9 mouse cellular contexts compared by ENCODE assay signal in genomic region chr10:95817419-95818161, GRCm38 (mm10). TPM values are rescaled to one million over a fixed set of nuclear protein-coding genes. Genes with fewer than 3 reads are reported as not detected.
DNase-seq lines count a peak whose midpoint lies in the region; ATAC-seq lines count a peak whose summit lies in the region.
"Had no signal": no experiment of that assay in that cellular context is flagged by ENCODE, and none has a peak within 500 bp of the region (broad histone marks: within the 10 kb centered on the region; RNA-seq: fewer than 3 reads in every experiment).

No protein-coding gene starts in this region.

- H3K9me3 ChIP-seq in embryonic facial prominence, embryonic 11.5 days (replicated peaks; ENCODE audit: control insufficient read depth, low read length): no peaks in the 10 kb centered on the region
- no peaks in the 10 kb centered on the region for H3K9me3 ChIP-seq in embryonic facial prominence, embryonic 10.5 days
- H3K9me3 ChIP-seq in megakaryocyte, embryonic 14.5 days: 0 out of 2 replicates have a peak, but pooled peaks cover 6% of the 10 kb centered on the region
- H3K9me3 ChIP-seq: neural tube, embryonic 13.5 days had no signal

- no peak overlapping the region for H3K4me3 ChIP-seq in embryonic facial prominence, embryonic 11.5 days (ENCODE audit: low read depth, low read length)
- no peak overlapping the region for H3K4me3 ChIP-seq in embryonic facial prominence, embryonic 10.5 days
- peak overlapping the region; percentile 64 for H3K4me3 ChIP-seq in megakaryocyte, embryonic 14.5 days (replicated peaks)
- H3K4me3 ChIP-seq: neural tube, embryonic 13.5 days had no signal

- no peaks in the 10 kb centered on the region for H3K36me3 ChIP-seq in embryonic facial prominence, embryonic 11.5 days (replicated peaks; ENCODE audit: control insufficient read depth, insufficient read depth, low read depth, low read length)
- H3K36me3 ChIP-seq in embryonic facial prominence, embryonic 10.5 days (replicated peaks): no peaks in the 10 kb centered on the region
- H3K36me3 ChIP-seq in megakaryocyte, embryonic 14.5 days (replicated peaks; ENCODE audit: low read length): no peaks in the 10 kb centered on the region
- H3K36me3 ChIP-seq: neural tube, embryonic 13.5 days had no signal

- no peak overlapping the region for H3K27ac ChIP-seq in embryonic facial prominence, embryonic 11.5 days (replicated peaks; ENCODE audit: low read depth, low read length)
- H3K27ac ChIP-seq in embryonic facial prominence, embryonic 10.5 days (replicated peaks): no peak overlapping the region
- H3K27ac ChIP-seq: neural tube, embryonic 13.5 days had no signal

- no peaks in the 10 kb centered on the region for H3K27me3 ChIP-seq in embryonic facial prominence, embryonic 11.5 days (ENCODE audit: control insufficient read depth, insufficient read depth, low read length)
- no peaks in the 10 kb centered on the region for H3K27me3 ChIP-seq in embryonic facial prominence, embryonic 10.5 days (replicated peaks; ENCODE audit: low read depth, poor library complexity, severe bottlenecking)
- H3K27me3 ChIP-seq in megakaryocyte, embryonic 14.5 days (replicated peaks): peaks cover 3% of the 10 kb centered on the region
- H3K27me3 ChIP-seq: neural tube, embryonic 13.5 days had no signal

- H3K4me1 ChIP-seq in embryonic facial prominence, embryonic 11.5 days (ENCODE audit: control insufficient read depth, insufficient read depth, low read length): no peaks in the 10 kb centered on the region
- peaks cover 8% of the 10 kb centered on the region for H3K4me1 ChIP-seq in embryonic facial prominence, embryonic 10.5 days
- peaks cover 11% of the 10 kb centered on the region for H3K4me1 ChIP-seq in megakaryocyte, embryonic 14.5 days

- DNase-seq in embryonic facial prominence, embryonic 11.5 days (ENCODE audit: low spot score): peak; percentile 15
- DNase-seq in embryonic facial prominence, embryonic 10.5 days (ENCODE audit: low spot score): no peak
- peak; percentile 9 to 15 for DNase-seq in B cell, adult 2 months
- no peak for DNase-seq in testis, postnatal 14 days (ENCODE audit: low spot score)
- no peak for DNase-seq in right cerebral cortex, postnatal 25 days

- H3K4me2 ChIP-seq in embryonic facial prominence, embryonic 11.5 days (ENCODE audit: low read depth, low read length): no peak overlapping the region
- H3K4me2 ChIP-seq: neural tube, embryonic 13.5 days had no signal

- no peak overlapping the region for H3K9ac ChIP-seq in embryonic facial prominence, embryonic 11.5 days (replicated peaks; ENCODE audit: low read length)
- H3K9ac ChIP-seq: neural tube, embryonic 13.5 days had no signal

- no peak for ATAC-seq in embryonic facial prominence, embryonic 11.5 days (replicated peaks; ENCODE audit: insufficient number of reproducible peaks, low FRiP score, low TSS enrichment, low read depth)
- ATAC-seq in granulocyte monocyte progenitor cell, adult 5-6 weeks (replicated peaks; ENCODE audit: poor library complexity, severe bottlenecking): peak; percentile 99
- no peak for ATAC-seq in megakaryocyte-erythroid progenitor cell, adult 5-6 weeks (replicated peaks; ENCODE audit: low FRiP score, low TSS enrichment, poor library complexity, severe bottlenecking)

- 32% methylated on average over 9 of the region's 9 CpGs for WGBS in embryonic facial prominence, embryonic 11.5 days
- 32% methylated on average over 9 of the region's 9 CpGs for WGBS in embryonic facial prominence, embryonic 10.5 days

RNA-seq across cellular contexts. Expression of gene Gm33543, which starts 25.1 kb away (rescaled TPM):
- not detected in 2 replicates for polyA plus RNA-seq in embryonic facial prominence, embryonic 11.5 days (2014; fragmentation: Nextera tagmentation; extraction: Ambion mirVana)
- polyA plus RNA-seq in embryonic facial prominence, embryonic 10.5 days (2016; fragmentation: Nextera tagmentation; extraction: Ambion mirVana): not detected in 2 replicates
- total RNA-seq in granulocyte monocyte progenitor cell, adult 5-6 weeks (2014; fragmentation: Nextera tagmentation): not detected in 2 replicates
- total RNA-seq in granulocyte monocyte progenitor cell, adult 5-6 weeks (2017): not detected in 2 replicates
- not detected in 2 replicates for polyA plus RNA-seq in megakaryocyte, embryonic 14.5 days (2012; ENCODE audit: insufficient read depth, low replicate concordance)
- total RNA-seq in megakaryocyte-erythroid progenitor cell, adult 5-6 weeks (2014; fragmentation: Nextera tagmentation): not detected in 2 replicates
- total RNA-seq in megakaryocyte-erythroid progenitor cell, adult 5-6 weeks (2017): not detected in 2 replicates
- polyA plus RNA-seq: neural tube, embryonic 13.5 days had no signal

Comparison
In these comparisons a context has a peak if more than half of its experiments do, and no peak if none do; other contexts are left out.
1. DNase-seq: peak in embryonic facial prominence, embryonic 11.5 days (single experiment) and B cell, adult 2 months (2 of 2); none in embryonic facial prominence, embryonic 10.5 days (single experiment), testis, postnatal 14 days (single experiment) and right cerebral cortex, postnatal 25 days (single experiment).